Mouse (Mus musculus) T-helper 2 cell (primary cell): ENCODE measurements at regions not wholly inside any gene's neighbourhood (a gene's known extent, or its start where the extent isn't known, plus 50 kb on each side); places are given as distances from the start of the nearest gene placed in this dataset.

ENCODE experiments used
- in situ Hi-C: fragments of 300-600 bp; cut with MboI, MseI; formaldehyde crosslinking; loops from one replicate; pipeline ENCODE4 v1.15.1; 2025; ENCODE audit warnings: high pct_unique_total_duplicates

DNA sequence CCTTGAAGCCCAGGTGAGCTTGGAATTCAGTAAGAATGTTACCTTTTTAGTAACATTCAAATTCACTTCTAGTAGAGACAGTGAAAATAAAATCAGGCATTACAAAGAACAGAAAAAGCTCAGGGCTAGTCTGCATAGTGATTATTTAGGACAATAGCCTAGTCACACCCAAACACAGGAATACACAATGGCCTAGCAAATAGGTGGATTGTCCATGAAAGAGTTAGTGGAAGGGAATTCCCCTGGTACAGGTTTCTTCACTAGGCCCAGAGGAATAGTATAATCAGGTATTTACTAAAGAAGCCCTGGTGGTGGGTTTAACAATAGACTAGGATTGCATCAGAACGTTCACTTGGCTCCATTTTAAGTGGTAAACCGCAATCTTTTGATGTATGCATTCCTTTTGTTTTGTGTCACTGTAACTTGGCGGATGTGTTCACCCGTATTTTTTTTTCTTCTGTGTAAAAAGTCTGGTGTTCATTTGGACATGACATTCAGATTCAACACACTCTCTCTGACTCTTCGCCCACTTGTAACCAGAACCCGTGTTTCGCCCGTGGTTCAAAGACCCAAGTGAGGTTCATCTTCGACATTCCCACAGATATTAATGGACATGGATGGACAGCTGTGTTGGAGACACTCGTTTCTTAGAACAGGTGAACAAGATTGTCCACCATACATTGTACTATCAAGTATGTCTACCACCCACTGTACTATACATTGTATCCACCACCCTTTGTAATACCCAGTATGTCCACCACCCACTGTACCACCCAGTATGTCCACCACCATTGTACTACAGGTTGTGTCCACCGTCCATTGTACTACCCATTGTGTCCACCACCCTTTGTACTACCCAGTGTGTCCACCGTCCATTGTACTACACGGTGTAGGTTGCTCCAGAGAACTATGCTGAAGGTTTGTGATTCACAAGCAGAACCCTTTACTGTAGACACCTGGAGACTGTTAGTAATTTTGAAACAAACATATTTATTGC lies 146.9 kb upstream of the Negr1 start:
- in situ Hi-C loops = no loop called here

DNA sequence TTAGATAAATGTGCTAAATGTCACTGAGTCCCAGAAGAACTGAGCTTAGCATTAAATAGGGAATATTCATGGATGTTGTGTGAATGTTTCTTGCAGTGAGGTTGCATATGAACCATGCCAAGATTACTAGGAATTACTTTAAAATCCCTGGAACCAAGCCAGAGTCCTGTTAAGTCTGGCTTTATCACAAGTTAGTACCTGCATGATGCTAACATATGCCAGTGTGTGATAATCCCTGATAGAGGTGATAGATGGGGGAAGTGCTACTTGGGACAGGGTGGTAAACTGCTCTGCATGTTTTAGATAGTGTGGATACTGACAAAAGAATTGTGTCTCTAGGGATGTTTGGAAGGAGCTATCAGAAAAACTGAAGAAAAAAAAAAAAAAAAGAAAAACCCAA lies 143.5 kb upstream of the Negr1 start:
- in situ Hi-C loops = no loop called here

DNA sequence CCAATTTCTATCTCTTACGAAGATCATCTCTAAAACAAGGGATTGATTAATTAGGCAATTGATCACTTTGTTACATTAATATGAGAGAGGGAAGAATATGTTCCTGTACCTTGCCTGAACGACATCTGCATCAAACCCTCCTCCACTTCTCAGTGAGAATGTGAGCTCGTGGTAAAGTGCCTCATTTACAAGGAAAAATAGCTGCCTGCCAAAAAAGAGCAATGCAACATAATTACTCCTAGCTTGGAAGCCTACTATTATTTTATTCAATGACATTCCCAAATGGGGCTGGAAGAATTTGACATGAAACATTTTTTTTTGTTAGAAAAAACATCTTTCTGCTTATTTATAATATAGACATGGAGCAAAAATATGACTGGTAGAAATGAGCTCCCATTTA lies 138.5 kb upstream of the Negr1 start:
- in situ Hi-C loops = no loop called here

DNA sequence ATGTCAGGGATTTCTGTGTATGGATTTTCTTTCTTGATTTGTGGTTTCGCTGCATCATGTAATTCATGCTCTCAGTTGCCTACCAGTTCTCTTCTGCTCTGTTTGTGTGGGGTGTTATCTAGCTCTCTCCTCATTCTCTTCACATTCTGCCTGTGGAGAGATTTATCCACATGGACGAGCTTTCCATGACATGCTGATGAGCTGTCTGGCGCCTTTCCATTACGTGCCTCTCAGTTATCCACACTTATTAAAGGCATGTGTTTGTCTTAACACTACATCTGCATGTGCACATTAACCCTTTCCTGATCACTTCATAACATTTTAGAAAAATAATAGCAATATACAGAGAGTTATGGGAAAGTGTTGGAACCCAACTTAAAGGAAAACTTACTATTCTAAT lies 106.6 kb upstream of the Negr1 start:
- in situ Hi-C loops = no loop called here

DNA sequence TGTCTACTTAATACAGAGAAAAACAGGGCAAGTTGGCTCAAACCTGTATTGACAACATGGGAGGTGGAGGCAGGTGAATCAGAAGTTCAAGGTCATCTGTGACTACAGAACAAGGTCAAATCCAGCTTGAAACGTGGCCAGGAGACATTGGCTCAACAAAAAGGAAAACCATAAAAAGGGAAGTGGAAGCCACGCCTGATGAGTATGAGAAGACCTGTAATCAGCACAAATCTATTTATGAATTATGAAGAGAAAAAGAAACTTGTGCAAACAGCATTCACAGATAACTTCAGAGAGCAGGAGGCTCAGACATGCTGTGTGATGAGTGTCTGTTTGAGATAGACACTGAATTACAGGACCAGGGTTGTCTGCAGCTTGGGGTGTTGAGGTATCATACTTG lies 98.3 kb upstream of the Negr1 start:
- in situ Hi-C loops = no loop called here

DNA sequence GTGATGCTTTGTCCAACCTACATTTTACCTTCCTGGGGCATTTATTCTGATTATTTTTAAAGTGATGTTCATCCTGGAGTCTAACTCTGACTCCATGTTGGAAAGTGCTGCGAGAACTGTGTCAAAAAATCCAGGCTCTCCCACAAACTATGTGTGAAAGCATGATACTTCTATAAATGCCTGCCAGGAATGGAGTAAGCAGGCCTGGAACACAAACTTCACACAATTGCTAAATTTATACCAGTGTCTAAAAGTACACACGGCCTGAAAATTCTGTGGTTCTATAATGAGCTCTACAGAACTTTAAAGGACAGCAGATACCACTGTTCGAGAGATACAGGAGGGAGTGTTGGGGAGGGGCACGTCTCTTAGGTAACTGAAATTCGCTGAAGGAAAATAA lies 96.0 kb upstream of the Negr1 start:
- in situ Hi-C loops = no loop called here

DNA sequence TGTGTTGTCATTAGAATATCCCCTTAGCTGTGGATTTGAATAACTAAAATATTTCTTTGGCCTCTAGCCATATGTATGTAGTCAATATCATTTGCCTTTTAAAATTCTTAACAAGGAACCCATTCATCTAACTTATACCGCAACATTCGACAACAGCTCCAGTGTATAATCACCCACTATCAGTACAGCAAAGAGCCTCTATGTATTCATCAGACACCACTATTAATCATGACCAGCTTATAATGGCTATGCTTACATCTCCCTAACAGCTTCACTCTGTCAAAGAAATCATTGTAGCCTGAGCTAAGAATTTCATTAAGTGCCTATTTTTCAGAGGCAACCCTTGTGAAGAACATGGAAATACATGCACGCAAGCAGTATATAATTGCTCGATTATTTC lies 88.9 kb upstream of the Negr1 start:
- in situ Hi-C loops = no loop called here
